Mouse (Mus musculus): ENCODE results near the gene Rdm1. TPM values are rescaled to one million over a fixed set of nuclear protein-coding genes. Genes with fewer than 3 reads are reported as not detected.
"Not testable (repeated sequence)": the region's sequence is repeated elsewhere in the genome, so short reads cannot be mapped to it uniquely, and the experiment has no call there.

The Rdm1 gene
- total RNA-seq, 4 experiments from 2014 or later, result 47.9 to 60.0 (median 55.8) TPM

- no peak for DNase-seq (ENCODE audit: low spot score)
These were observed 9.8 kb upstream of the Rdm1 start for GRCm38 (mm10) chr11:101616948-101617767.

GRCm38 (mm10) chr11:101617849-101618248, 9.1 kb upstream of the Rdm1 start:
- no peak for DNase-seq (ENCODE audit: low spot score)

GRCm38 (mm10) chr11:101618596-101618995, 8.4 kb upstream of the Rdm1 start:
- DNase-seq (ENCODE audit: low spot score), result no peak

- DNase-seq (ENCODE audit: low spot score), result not testable (repeated sequence)
These were observed 6.9 kb upstream of the Rdm1 start for GRCm38 (mm10) chr11:101620022-101620655.

GRCm38 (mm10) chr11:101626649-101626994, 373 bp upstream of the Rdm1 start:
- no peak for DNase-seq (ENCODE audit: low spot score)

GRCm38 (mm10) chr11:101627857-101628559, 1.0 kb downstream of the Rdm1 start:
- DNase-seq (ENCODE audit: low spot score), result peak; percentile 91

GRCm38 (mm10) chr11:101628733-101629417, 1.9 kb downstream of the Rdm1 start:
- not testable (repeated sequence) for DNase-seq (ENCODE audit: low spot score)

GRCm38 (mm10) chr11:101635660-101636059, 8.7 kb downstream of the Rdm1 start:
- DNase-seq (ENCODE audit: low spot score), result no peak

- DNase-seq (ENCODE audit: low spot score), result no peak
These were observed 12.8 kb downstream of the Rdm1 start for GRCm38 (mm10) chr11:101639761-101640160.

GRCm38 (mm10) chr11:101640857-101641709, 14.1 kb downstream of the Rdm1 start:
- DNase-seq (ENCODE audit: low spot score), result peak; percentile 60

GRCm38 (mm10) chr11:101641710-101642642, 15.0 kb downstream of the Rdm1 start:
- DNase-seq (ENCODE audit: low spot score), result not testable (repeated sequence)

GRCm38 (mm10) chr11:101642931-101643330, 15.9 kb downstream of the Rdm1 start:
- no peak for DNase-seq (ENCODE audit: low spot score)

- no peak for DNase-seq (ENCODE audit: low spot score)
These were observed 17.6 kb downstream of the Rdm1 start for GRCm38 (mm10) chr11:101644591-101644990.

- DNase-seq (ENCODE audit: low spot score), result not testable (repeated sequence)
These were observed 18.0 kb downstream of the Rdm1 start for GRCm38 (mm10) chr11:101645043-101645410.

- DNase-seq (ENCODE audit: low spot score), result peak; percentile 60
These were observed 18.7 kb downstream of the Rdm1 start for GRCm38 (mm10) chr11:101645411-101646282.

- DNase-seq (ENCODE audit: low spot score), result not testable (repeated sequence)
These were observed 19.3 kb downstream of the Rdm1 start for GRCm38 (mm10) chr11:101646283-101646794.

GRCm38 (mm10) chr11:101647093-101647492, 20.1 kb downstream of the Rdm1 start:
- DNase-seq (ENCODE audit: low spot score), result not testable (repeated sequence)

- DNase-seq (ENCODE audit: low spot score), result no peak
These were observed 29.4 kb downstream of the Rdm1 start for GRCm38 (mm10) chr11:101656356-101656755.

- no peak for DNase-seq (ENCODE audit: low spot score)
These were observed 30.5 kb downstream of the Rdm1 start for GRCm38 (mm10) chr11:101657528-101657885.

All from heart, adult 8-10 months (tissue).